Mouse (Mus musculus): ENCODE measurements around the gene Slc7a11. TPM values are rescaled to one million over a fixed set of nuclear protein-coding genes. Genes with fewer than 3 reads are reported as not detected.

The Slc7a11 gene
- polyA plus RNA-seq, 1 experiment from 2014 or later: 1.2 TPM

- 76% methylated on average over 2 of the region's 2 CpGs for WGBS
- Histone ChIP-seq H3K27ac (ENCODE audit: low read depth, low read length) (no peak overlapping the region), H3K4me3 (ENCODE audit: low read depth, low read length) (no peak overlapping the region), H3K27me3 (ENCODE audit: control insufficient read depth, insufficient read depth, low read length) (no peaks in the 10 kb centered on the region), H3K9me3 (ENCODE audit: control insufficient read depth, low read length) (no peaks in the 10 kb centered on the region), H3K36me3 (ENCODE audit: control insufficient read depth, insufficient read depth, low read length) (no peaks in the 10 kb centered on the region), H3K4me2 (ENCODE audit: low read depth) (no peak overlapping the region), H3K9ac (ENCODE audit: low read length) (no peak overlapping the region), H3K4me1 (ENCODE audit: control insufficient read depth, insufficient read depth, low read length) (no peaks in the 10 kb centered on the region)
- ATAC-seq (ENCODE audit: insufficient read depth, low FRiP score, low TSS enrichment) (no peak), DNase-seq (ENCODE audit: low spot score) (no peak)
Observed at GRCm38 (mm10) chr3:50224390-50225114, 218.9 kb downstream of the Slc7a11 start.

GRCm38 (mm10) chr3:50220454-50220853 is 223.0 kb downstream of the Slc7a11 start:
- DNase-seq (ENCODE audit: low spot score) (no peak), ATAC-seq (ENCODE audit: insufficient read depth, low FRiP score, low TSS enrichment) (no peak)
- H3K9me3 ChIP-seq (ENCODE audit: control insufficient read depth, low read length): no peaks in the 10 kb centered on the region
- no peak overlapping the region for H3K4me2 ChIP-seq (ENCODE audit: low read depth)
- no peak overlapping the region for H3K27ac ChIP-seq (ENCODE audit: low read depth, low read length)
- H3K9ac ChIP-seq (ENCODE audit: low read length): no peak overlapping the region
- no peaks in the 10 kb centered on the region for H3K27me3 ChIP-seq (ENCODE audit: control insufficient read depth, insufficient read depth, low read length)
- no peaks in the 10 kb centered on the region for H3K36me3 ChIP-seq (ENCODE audit: control insufficient read depth, insufficient read depth, low read length)
- 77% methylated on average over 2 of the region's 2 CpGs for WGBS
- no peaks in the 10 kb centered on the region for H3K4me1 ChIP-seq (ENCODE audit: control insufficient read depth, insufficient read depth, low read length)
- H3K4me3 ChIP-seq (ENCODE audit: low read depth, low read length): no peak overlapping the region

DNA sequence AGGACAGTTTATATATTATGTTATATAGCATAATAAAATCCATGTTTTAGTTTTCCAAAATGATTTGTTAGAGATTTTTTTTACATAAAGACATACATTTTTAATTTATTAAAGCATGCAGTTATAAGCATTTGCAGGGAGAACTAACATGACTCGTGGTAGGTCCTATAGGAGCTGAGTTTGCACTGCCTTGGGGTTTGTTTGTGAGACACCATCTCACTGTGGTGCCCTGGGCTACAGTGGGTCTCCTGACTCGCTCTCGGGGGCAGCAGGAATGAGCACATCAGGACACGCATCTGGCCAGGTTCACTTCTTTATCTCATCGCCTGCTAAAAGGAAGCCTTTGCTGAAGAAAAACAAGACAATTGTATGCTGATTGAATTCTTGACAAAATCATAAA is 257.0 kb downstream of the Slc7a11 start:
- no peak overlapping the region for H3K4me3 ChIP-seq (ENCODE audit: low read depth, low read length)
- 84% methylated on average over 5 of the region's 5 CpGs for WGBS
- H3K27ac ChIP-seq (ENCODE audit: low read depth, low read length): no peak overlapping the region
- no peaks in the 10 kb centered on the region for H3K36me3 ChIP-seq (ENCODE audit: control insufficient read depth, insufficient read depth, low read length)
- no peak for ATAC-seq (ENCODE audit: insufficient read depth, low FRiP score, low TSS enrichment)
- H3K27me3 ChIP-seq (ENCODE audit: control insufficient read depth, insufficient read depth, low read length): no peaks in the 10 kb centered on the region
- H3K4me2 ChIP-seq (ENCODE audit: low read depth): no peak overlapping the region
- no peak for DNase-seq (ENCODE audit: low spot score)
- H3K9ac ChIP-seq (ENCODE audit: low read length): no peak overlapping the region
- H3K4me1 ChIP-seq (ENCODE audit: control insufficient read depth, insufficient read depth, low read length): no peaks in the 10 kb centered on the region
- H3K9me3 ChIP-seq (ENCODE audit: control insufficient read depth, low read length): no peaks in the 10 kb centered on the region

- H3K4me2 ChIP-seq (ENCODE audit: low read depth): no peak overlapping the region
- H3K9me3 ChIP-seq (ENCODE audit: control insufficient read depth, low read length): no peaks in the 10 kb centered on the region
- H3K4me3 ChIP-seq (ENCODE audit: low read depth, low read length): no peak overlapping the region
- no peak overlapping the region for H3K27ac ChIP-seq (ENCODE audit: low read depth, low read length)
- H3K27me3 ChIP-seq (ENCODE audit: control insufficient read depth, insufficient read depth, low read length): no peaks in the 10 kb centered on the region
- no peak overlapping the region for H3K9ac ChIP-seq (ENCODE audit: low read length)
- ATAC-seq (ENCODE audit: insufficient read depth, low FRiP score, low TSS enrichment): no peak
- WGBS: 91% methylated on average over 2 of the region's 2 CpGs
- H3K36me3 ChIP-seq (ENCODE audit: control insufficient read depth, insufficient read depth, low read length): no peaks in the 10 kb centered on the region
- no peak for DNase-seq (ENCODE audit: low spot score)
- H3K4me1 ChIP-seq (ENCODE audit: control insufficient read depth, insufficient read depth, low read length): no peaks in the 10 kb centered on the region
Observed at GRCm38 (mm10) chr3:50185879-50186278, 257.5 kb downstream of the Slc7a11 start.

- Histone ChIP-seq H3K4me2 (ENCODE audit: low read depth) (no peak overlapping the region), H3K4me3 (ENCODE audit: low read depth, low read length) (no peak overlapping the region), H3K27me3 (ENCODE audit: control insufficient read depth, insufficient read depth, low read length) (no peaks in the 10 kb centered on the region), H3K36me3 (ENCODE audit: control insufficient read depth, insufficient read depth, low read length) (no peaks in the 10 kb centered on the region), H3K9me3 (ENCODE audit: control insufficient read depth, low read length) (no peaks in the 10 kb centered on the region), H3K27ac (ENCODE audit: low read depth, low read length) (no peak overlapping the region), H3K9ac (ENCODE audit: low read length) (no peak overlapping the region), H3K4me1 (ENCODE audit: control insufficient read depth, insufficient read depth, low read length) (no peaks in the 10 kb centered on the region)
- ATAC-seq (ENCODE audit: insufficient read depth, low FRiP score, low TSS enrichment): no peak
- DNase-seq (ENCODE audit: low spot score): no peak
- WGBS: 93% methylated on average over 2 of the region's 2 CpGs
Observed at GRCm38 (mm10) chr3:50160756-50161155, 282.7 kb downstream of the Slc7a11 start.

- DNase-seq (ENCODE audit: low spot score): no peak
- no peak for ATAC-seq (ENCODE audit: insufficient read depth, low FRiP score, low TSS enrichment)
Observed at GRCm38 (mm10) chr3:50144144-50144543, 299.3 kb downstream of the Slc7a11 start.

GRCm38 (mm10) chr3:50138319-50138718 is 305.1 kb downstream of the Slc7a11 start:
- no peaks in the 10 kb centered on the region for H3K4me1 ChIP-seq (ENCODE audit: control insufficient read depth, insufficient read depth, low read length)
- no peaks in the 10 kb centered on the region for H3K9me3 ChIP-seq (ENCODE audit: control insufficient read depth, low read length)
- H3K4me3 ChIP-seq (ENCODE audit: low read depth, low read length): no peak overlapping the region
- WGBS: 73% methylated on average over 3 of the region's 3 CpGs
- ATAC-seq (ENCODE audit: insufficient read depth, low FRiP score, low TSS enrichment): no peak
- H3K9ac ChIP-seq (ENCODE audit: low read length): no peak overlapping the region
- no peak overlapping the region for H3K4me2 ChIP-seq (ENCODE audit: low read depth)
- no peaks in the 10 kb centered on the region for H3K36me3 ChIP-seq (ENCODE audit: control insufficient read depth, insufficient read depth, low read length)
- H3K27ac ChIP-seq (ENCODE audit: low read depth, low read length): no peak overlapping the region
- no peak for DNase-seq (ENCODE audit: low spot score)
- no peaks in the 10 kb centered on the region for H3K27me3 ChIP-seq (ENCODE audit: control insufficient read depth, insufficient read depth, low read length)

More at GRCm38 (mm10) chr3:50144144-50144543, 299.3 kb downstream of the Slc7a11 start:
- H3K4me3 ChIP-seq (ENCODE audit: low read depth, low read length): no peak overlapping the region
- H3K27me3 ChIP-seq (ENCODE audit: control insufficient read depth, insufficient read depth, low read length): no peaks in the 10 kb centered on the region
- H3K4me1 ChIP-seq (ENCODE audit: control insufficient read depth, insufficient read depth, low read length): no peaks in the 10 kb centered on the region
- no peaks in the 10 kb centered on the region for H3K9me3 ChIP-seq (ENCODE audit: control insufficient read depth, low read length)
- no peak overlapping the region for H3K9ac ChIP-seq (ENCODE audit: low read length)
- H3K36me3 ChIP-seq (ENCODE audit: control insufficient read depth, insufficient read depth, low read length): no peaks in the 10 kb centered on the region
- H3K4me2 ChIP-seq (ENCODE audit: low read depth): no peak overlapping the region
- H3K27ac ChIP-seq (ENCODE audit: low read depth, low read length): no peak overlapping the region

DNA sequence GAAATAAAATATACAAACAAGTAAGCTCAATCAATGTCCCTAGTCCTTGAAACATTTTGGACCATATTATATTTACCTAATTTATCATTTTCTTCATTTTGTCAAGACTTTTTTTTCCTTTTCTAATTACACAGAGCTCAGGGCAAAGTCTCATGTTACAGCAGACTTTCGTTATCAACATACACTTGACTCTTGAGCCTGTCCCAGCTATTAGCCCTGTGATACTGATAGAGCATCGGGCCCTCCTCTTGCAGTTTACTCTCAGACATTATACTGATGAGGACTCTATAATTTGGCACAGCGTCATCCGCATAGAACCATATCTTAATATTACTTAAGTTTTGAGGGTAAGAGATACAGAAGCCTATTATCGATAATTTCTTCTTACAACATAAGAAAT is 311.2 kb downstream of the Slc7a11 start:
- H3K4me2 ChIP-seq (ENCODE audit: low read depth): no peak overlapping the region
- no peak overlapping the region for H3K27ac ChIP-seq (ENCODE audit: low read depth, low read length)
- H3K4me3 ChIP-seq (ENCODE audit: low read depth, low read length): no peak overlapping the region
- DNase-seq (ENCODE audit: low spot score) (no peak), ATAC-seq (ENCODE audit: insufficient read depth, low FRiP score, low TSS enrichment) (no peak)
- no peaks in the 10 kb centered on the region for H3K4me1 ChIP-seq (ENCODE audit: control insufficient read depth, insufficient read depth, low read length)
- H3K27me3 ChIP-seq (ENCODE audit: control insufficient read depth, insufficient read depth, low read length): no peaks in the 10 kb centered on the region
- H3K9ac ChIP-seq (ENCODE audit: low read length): no peak overlapping the region
- no peaks in the 10 kb centered on the region for H3K9me3 ChIP-seq (ENCODE audit: control insufficient read depth, low read length)
- WGBS: 91% methylated on average over 5 of the region's 5 CpGs
- no peaks in the 10 kb centered on the region for H3K36me3 ChIP-seq (ENCODE audit: control insufficient read depth, insufficient read depth, low read length)

GRCm38 (mm10) chr3:50130319-50130718 is 313.1 kb downstream of the Slc7a11 start:
- DNase-seq (ENCODE audit: low spot score): no peak
- H3K4me2 ChIP-seq (ENCODE audit: low read depth): no peak overlapping the region
- no peak overlapping the region for H3K9ac ChIP-seq (ENCODE audit: low read length)
- no peaks in the 10 kb centered on the region for H3K9me3 ChIP-seq (ENCODE audit: control insufficient read depth, low read length)
- 87% methylated on average over 2 of the region's 2 CpGs for WGBS
- no peak for ATAC-seq (ENCODE audit: insufficient read depth, low FRiP score, low TSS enrichment)
- no peaks in the 10 kb centered on the region for H3K36me3 ChIP-seq (ENCODE audit: control insufficient read depth, insufficient read depth, low read length)
- no peak overlapping the region for H3K4me3 ChIP-seq (ENCODE audit: low read depth, low read length)
- no peaks in the 10 kb centered on the region for H3K27me3 ChIP-seq (ENCODE audit: control insufficient read depth, insufficient read depth, low read length)
- no peak overlapping the region for H3K27ac ChIP-seq (ENCODE audit: low read depth, low read length)
- H3K4me1 ChIP-seq (ENCODE audit: control insufficient read depth, insufficient read depth, low read length): no peaks in the 10 kb centered on the region
